9 mouse cellular contexts compared by ENCODE assay signal in genomic region chr13:77045375-77045774, GRCm38 (mm10).
DNase-seq lines count a peak whose midpoint lies in the region; ATAC-seq and TF ChIP-seq lines count a peak whose summit lies in the region.
"Had no signal": no experiment of that assay in that cellular context is flagged by ENCODE, and none has a peak within 500 bp of the region (broad histone marks: within the 10 kb centered on the region; RNA-seq: fewer than 3 reads in every experiment).

No protein-coding gene starts in this region.

- no peaks in the 10 kb centered on the region for H3K27me3 ChIP-seq in hindbrain, embryonic 12.5 days
- H3K27me3 ChIP-seq in hindbrain, embryonic 10.5 days (ENCODE audit: insufficient read depth, poor library complexity, severe bottlenecking): no peaks in the 10 kb centered on the region
- H3K27me3 ChIP-seq in CH12.LX (replicated peaks): no peaks in the 10 kb centered on the region
- H3K27me3 ChIP-seq in kidney, embryonic 14.5 days (ENCODE audit: control insufficient read depth, insufficient read depth, low read length): no peaks in the 10 kb centered on the region
- H3K27me3 ChIP-seq: lung, embryonic 15.5 days had no signal

- intact Hi-C loops in left cerebral cortex, postnatal 25 days (cut with DNase I): loop anchor here (5.0 kb wide), 1 partner anchor 1157 kb away; no protein-coding TSS in a partner anchor

- no peak overlapping the region for H3K4me2 ChIP-seq in hindbrain, embryonic 12.5 days (replicated peaks)
- no peak overlapping the region for H3K4me2 ChIP-seq in CH12.LX (ENCODE audit: insufficient read depth, low read depth, poor library complexity, severe bottlenecking)
- no peak overlapping the region for H3K4me2 ChIP-seq in kidney, embryonic 14.5 days (replicated peaks; ENCODE audit: low read depth, low read length)
- H3K4me2 ChIP-seq: lung, embryonic 15.5 days had no signal

- ATAC-seq in hindbrain, embryonic 12.5 days (ENCODE audit: low FRiP score): 0 out of 2 replicates have a peak, but pooled peaks have one; percentile 55
- no peak for ATAC-seq in kidney, embryonic 14.5 days (ENCODE audit: low FRiP score, low TSS enrichment)

- in situ Hi-C loops in CH12.LX (cut with MboI; ENCODE audit: low pct_ligation_motif_present, low pct_unique_long_range_greater_than_20kb, low sequenced_read_pairs): no loop called here

- dilution Hi-C loops in CH12.LX (cut with MboI; ENCODE audit: extremely low pct_ligation_motif_present, extremely low pct_unique_long_range_greater_than_20kb, low sequenced_read_pairs): no loop called here

- no peak for DNase-seq in hindbrain, embryonic 10.5 days (ENCODE audit: low spot score)
- peak; percentile 3 for DNase-seq in CH12.LX (ENCODE audit: extremely low read depth)
- DNase-seq in brain, embryonic 14.5 days (ENCODE audit: low read depth): peak; percentile 90
- DNase-seq in mesoderm, embryonic 11.5 days (ENCODE audit: low read depth, low spot score): peak; percentile 18
- no peak for DNase-seq in spleen, adult 12 weeks (ENCODE audit: low spot score)
- no peak for DNase-seq in left cerebral cortex, postnatal 25 days (ENCODE audit: low spot score in 2 of 2)

- no peak for TF ChIP-seq POLR2A in CH12.LX (IDR thresholded peaks at IDR 0.05; ENCODE audit: low read depth, low read length)
- TF ChIP-seq POLR2A in brain, embryonic 14.5 days (IDR thresholded peaks at IDR 0.05; ENCODE audit: borderline replicate concordance, extremely low read depth, insufficient read depth, insufficient read length, poor library complexity, severe bottlenecking): no peak

- TF ChIP-seq RAD21 in CH12.LX (IDR thresholded peaks at IDR 0.05; ENCODE audit: low read depth, low read length): peak; percentile 59

- no peak overlapping the region for H3K27ac ChIP-seq in hindbrain, embryonic 12.5 days
- no peak overlapping the region for H3K27ac ChIP-seq in hindbrain, embryonic 10.5 days
- H3K27ac ChIP-seq in CH12.LX (ENCODE audit: insufficient read depth, low read depth): no peak overlapping the region
- H3K27ac ChIP-seq in kidney, embryonic 14.5 days (ENCODE audit: low read depth, low read length): no peak overlapping the region
- H3K27ac ChIP-seq: lung, embryonic 15.5 days had no signal

- no peak for TF ChIP-seq EP300 in CH12.LX (IDR thresholded peaks at IDR 0.05; ENCODE audit: low read length)

- 83% methylated on average over 1 of the region's 1 CpGs for WGBS in hindbrain, embryonic 12.5 days
- 88% methylated on average over 1 of the region's 1 CpGs for WGBS in hindbrain, embryonic 10.5 days
- 92% methylated on average over 1 of the region's 1 CpGs for WGBS in kidney, embryonic 14.5 days

- no peak overlapping the region for H3K9ac ChIP-seq in hindbrain, embryonic 12.5 days
- no peak overlapping the region for H3K9ac ChIP-seq in CH12.LX (ENCODE audit: insufficient read depth, low read depth)
- H3K9ac ChIP-seq in kidney, embryonic 14.5 days (ENCODE audit: low read depth, low read length): no peak overlapping the region
- H3K9ac ChIP-seq: lung, embryonic 15.5 days had no signal

- H3K79me2 ChIP-seq in CH12.LX (replicated peaks; ENCODE audit: control insufficient read depth, extremely low read depth, insufficient read depth, poor library complexity, severe bottlenecking): no peaks in the 10 kb centered on the region

- no peak overlapping the region for H3K4me3 ChIP-seq in hindbrain, embryonic 12.5 days
- H3K4me3 ChIP-seq in hindbrain, embryonic 10.5 days: no peak overlapping the region
- no peak overlapping the region for H3K4me3 ChIP-seq in CH12.LX (replicated peaks in 1 of 3; ENCODE audit: low read depth in 2 of 3, low read length in 2 of 3, poor library complexity in 1 of 3)
- no peak overlapping the region for H3K4me3 ChIP-seq in kidney, embryonic 14.5 days (ENCODE audit: low read length)
- H3K4me3 ChIP-seq: lung, embryonic 15.5 days had no signal

- TF ChIP-seq CTCF in CH12.LX (conservative IDR thresholded peaks at IDR 0.05 in 1 of 2, IDR thresholded peaks at IDR 0.05 in 1 of 2; ENCODE audit: low read depth in 2 of 2, low read length in 2 of 2): peak in 1 of 2 experiments; percentile 53; a peak in 2 of 4 replicates
- TF ChIP-seq CTCF in brain, embryonic 14.5 days (IDR thresholded peaks at IDR 0.05; ENCODE audit: borderline replicate concordance, extremely low read depth, insufficient read depth, insufficient read length): no peak

- H3K9me3 ChIP-seq in hindbrain, embryonic 12.5 days (replicated peaks): no peaks in the 10 kb centered on the region
- H3K9me3 ChIP-seq in hindbrain, embryonic 10.5 days: no peaks in the 10 kb centered on the region
- no peaks in the 10 kb centered on the region for H3K9me3 ChIP-seq in CH12.LX (replicated peaks; ENCODE audit: low read length)
- no peaks in the 10 kb centered on the region for H3K9me3 ChIP-seq in kidney, embryonic 14.5 days (ENCODE audit: control insufficient read depth, low read length)
- H3K9me3 ChIP-seq: lung, embryonic 15.5 days had no signal

- 0 out of 2 replicates have a peak, but pooled peaks cover 3% of the 10 kb centered on the region for H3K4me1 ChIP-seq in hindbrain, embryonic 12.5 days
- H3K4me1 ChIP-seq in hindbrain, embryonic 10.5 days (replicated peaks): peaks cover 7% of the 10 kb centered on the region; the same call in 1 of the 2 replicates
- no peaks in the 10 kb centered on the region for H3K4me1 ChIP-seq in CH12.LX (ENCODE audit: control insufficient read depth in 1 of 2, insufficient read depth in 2 of 2)
- no peaks in the 10 kb centered on the region for H3K4me1 ChIP-seq in kidney, embryonic 14.5 days (ENCODE audit: control insufficient read depth, insufficient read depth, low read length)

- no peaks in the 10 kb centered on the region for H3K36me3 ChIP-seq in hindbrain, embryonic 12.5 days
- H3K36me3 ChIP-seq in hindbrain, embryonic 10.5 days: peaks cover 20% of the 10 kb centered on the region
- peaks cover 5 to 24% of the 10 kb centered on the region in 2 experiments for H3K36me3 ChIP-seq in CH12.LX (replicated peaks in 1 of 2; ENCODE audit: control insufficient read depth in 1 of 2, insufficient read depth in 1 of 2, low read length in 1 of 2)
- no peaks in the 10 kb centered on the region for H3K36me3 ChIP-seq in kidney, embryonic 14.5 days (ENCODE audit: control insufficient read depth, insufficient read depth, low read length)
- H3K36me3 ChIP-seq: lung, embryonic 15.5 days had no signal

TF ChIP-seq in CH12.LX, 34 proteins besides CTCF, POLR2A, EP300 and RAD21:
- TF ChIP-seq ZNF384 (IDR thresholded peaks at IDR 0.05; ENCODE audit: low read depth, low read length) (no peak), SMC3 (IDR thresholded peaks at IDR 0.05; ENCODE audit: low read depth, low read length) (peak; percentile 39)

Comparison
In these comparisons a context has a peak if more than half of its experiments do, and no peak if none do; other contexts are left out.
1. DNase-seq: peak in CH12.LX (single experiment), brain, embryonic 14.5 days (single experiment) and mesoderm, embryonic 11.5 days (single experiment); none in hindbrain, embryonic 10.5 days (single experiment), spleen, adult 12 weeks (single experiment) and left cerebral cortex, postnatal 25 days (0 of 2).